Mouse (Mus musculus) lung, postnatal 0 days (tissue): Measurements from ENCODE around the gene Mfrp. TPM values are rescaled to one million over a fixed set of nuclear protein-coding genes. Genes with fewer than 3 reads are reported as not detected.

ENCODE experiments used
- ATAC-seq: fragments of 200-750 bp; cut with Nextera tagmentation; 2 replicates; pipeline ENCODE4 v1.8.0; 2017; ENCODE audit warnings: moderate library complexity
- DNase-seq: peaks from one replicate; pipeline ENCODE4 v3.0.0-alpha.2; 2016; ENCODE audit warnings: low spot score
- H3K27ac ChIP-seq: fragments of 300-500 bp; sonication (generic); 2 replicates; pipeline ENCODE4 v1.5.1; 2014; ENCODE audit warnings: antibody characterized with exemption, mild to moderate bottlenecking, low read length, mixed read lengths
- H3K27me3 ChIP-seq: fragments of 300-500 bp; sonication (generic); replicated peaks from 2 replicates; pipeline ENCODE4 v1.6.1; 2014; ENCODE audit warnings: low read length, mixed read lengths; ENCODE audit not compliant: insufficient read depth
- H3K36me3 ChIP-seq: fragments of 300-500 bp; sonication (generic); 2 replicates; pipeline ENCODE4 v1.6.1; 2014; ENCODE audit warnings: low read length, mixed read lengths; ENCODE audit not compliant: insufficient read depth
- H3K4me1 ChIP-seq: fragments of 300-500 bp; sonication (generic); 2 replicates; pipeline ENCODE4 v1.6.1; 2014; ENCODE audit warnings: antibody characterized with exemption, low read depth, low read length, mixed read lengths; ENCODE audit not compliant: insufficient read depth
- H3K4me2 ChIP-seq: fragments of 300-500 bp; sonication (generic); replicated peaks from 2 replicates; pipeline ENCODE4 v1.6.1; 2014; ENCODE audit warnings: low read depth, mild to moderate bottlenecking, low read length, moderate library complexity, mixed read lengths
- H3K4me3 ChIP-seq: fragments of 300-500 bp; sonication (generic); 2 replicates; pipeline ENCODE4 v1.5.1; 2014; ENCODE audit warnings: low read depth, low read length
- H3K9ac ChIP-seq: fragments of 300-500 bp; sonication (generic); replicated peaks from 2 replicates; pipeline ENCODE4 v1.6.1; 2014; ENCODE audit warnings: low read depth, mild to moderate bottlenecking
- H3K9me3 ChIP-seq: fragments of 300-500 bp; sonication (generic); 2 replicates; pipeline ENCODE4 v1.6.1; 2016; ENCODE audit warnings: low read length, mixed read lengths
- CTCF ChIP-seq: IDR thresholded peaks from 2 replicates; pipeline ENCODE4 v1.5.1; 2016; ENCODE audit warnings: antibody characterized with exemption, mild to moderate bottlenecking
- EP300 ChIP-seq: IDR thresholded peaks from 2 replicates; pipeline ENCODE4 v1.6.1; 2016; ENCODE audit warnings: antibody characterized with exemption, mild to moderate bottlenecking, control low read depth
- WGBS: fragments of 180-500 bp; shearing (Covaris S2); extraction: QIAGEN DNeasy Blood & Tissue Kit; methylation state at CpG from one replicate; pipeline ENCODE4 v1.1.7; 2014; 5-methylcytosine and 5-hydroxymethylcytosine counted together
- polyA plus RNA-seq: library from polyadenylated mRNA; unstranded; fragments of >200 nt; fragmentation: Nextera tagmentation; extraction: Ambion mirVana; gene quantifications from 2 replicates; pipeline ENCODE4 v1.2.1, GENCODE M21; 2015

Mfrp gene
- polyA plus RNA-seq, 1 experiment from 2014 or later = 0.08 TPM

DNA sequence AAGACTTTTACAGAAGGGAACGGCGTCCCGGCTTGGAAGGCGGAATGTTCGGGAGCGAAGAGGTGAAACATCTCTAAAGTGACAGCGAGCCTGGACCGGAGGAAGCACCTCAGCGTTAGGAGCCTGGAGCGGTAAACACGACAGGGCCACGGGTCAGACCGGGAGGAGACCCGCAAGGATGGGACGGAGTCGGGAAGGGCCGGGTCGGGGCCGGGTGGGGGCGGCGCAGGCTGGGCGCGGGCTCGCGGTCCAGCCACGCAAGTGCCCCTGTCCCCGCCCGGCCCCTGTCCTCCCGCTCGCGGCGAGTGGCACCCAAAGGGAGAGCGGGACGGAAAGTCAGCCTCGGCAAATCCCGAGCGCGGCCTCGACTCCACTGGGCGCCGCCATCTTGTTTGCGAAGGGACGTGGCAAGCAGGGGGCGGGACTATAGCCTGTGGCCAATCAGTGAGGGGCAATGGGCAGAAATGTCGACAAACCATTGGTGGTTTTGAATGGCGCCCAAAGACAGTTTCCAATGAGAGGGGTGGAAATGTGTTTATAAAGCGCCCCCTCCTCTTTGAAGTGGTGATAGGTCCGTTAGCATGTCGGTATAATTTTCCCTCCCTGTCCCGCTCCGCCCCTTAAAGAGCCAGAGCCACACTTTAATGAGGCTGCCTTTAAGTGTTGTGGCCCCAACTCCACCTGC is 11.7 kb downstream of the Mfrp start, which contains the start of the genes Gm49380 and Rnf26:
TSS of gene Gm49380 (minus strand) at position 396 of the 685 bp plus-strand sequence.
TSS of gene Rnf26 (minus strand) at position 413 of the 685 bp plus-strand sequence.
- no peaks in the 10 kb centered on the region for H3K36me3 ChIP-seq
- no peaks in the 10 kb centered on the region for H3K9me3 ChIP-seq
- peak within 1 kb of the TSS; percentile 53 for H3K9ac ChIP-seq
- no peak within 1 kb of the TSS for H3K27ac ChIP-seq
- no peaks in the 10 kb centered on the region for H3K27me3 ChIP-seq
- TF ChIP-seq EP300 (no peak), CTCF (no peak)
- peak within 1 kb of the TSS; percentile 73 for H3K4me3 ChIP-seq
- peak within 1 kb of the TSS; percentile 59 for H3K4me2 ChIP-seq
- WGBS = 1% methylated on average over 37 of the region's 51 CpGs
- DNase-seq (peak; percentile 99), ATAC-seq (peak; percentile 98)
- H3K4me1 ChIP-seq = peaks cover 13% of the 10 kb centered on the region

DNA sequence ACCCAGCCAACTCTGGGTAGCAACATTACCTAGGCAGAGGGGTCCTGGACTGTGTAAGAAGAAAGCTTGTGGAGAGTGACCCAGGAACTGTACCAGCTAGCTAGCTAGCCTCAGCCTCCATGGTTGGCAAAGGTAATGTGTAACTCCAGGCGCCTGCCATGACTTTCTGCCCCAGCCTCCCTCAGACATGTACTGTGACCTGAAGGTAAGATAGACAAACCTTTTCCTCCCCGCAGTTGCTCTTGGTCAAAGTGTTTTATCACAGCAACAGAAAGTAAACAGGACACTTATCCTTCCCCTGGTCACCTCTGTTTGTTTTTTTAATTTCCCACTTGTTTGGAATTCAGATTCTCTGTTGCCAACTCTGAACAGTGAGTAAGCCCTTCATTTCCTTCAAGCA is 12.9 kb downstream of the Mfrp start:
- 53% methylated on average over 2 of the region's 2 CpGs for WGBS
- Histone ChIP-seq H3K4me2 (no peak overlapping the region), H3K9ac (no peak overlapping the region), H3K36me3 (no peaks in the 10 kb centered on the region), H3K9me3 (no peaks in the 10 kb centered on the region), H3K27ac (no peak overlapping the region), H3K4me3 (no peak overlapping the region), H3K4me1 (peaks cover 8% of the 10 kb centered on the region), H3K27me3 (no peaks in the 10 kb centered on the region)
- TF ChIP-seq CTCF (no peak), EP300 (no peak)
- DNase-seq (no peak), ATAC-seq (no peak)

DNA sequence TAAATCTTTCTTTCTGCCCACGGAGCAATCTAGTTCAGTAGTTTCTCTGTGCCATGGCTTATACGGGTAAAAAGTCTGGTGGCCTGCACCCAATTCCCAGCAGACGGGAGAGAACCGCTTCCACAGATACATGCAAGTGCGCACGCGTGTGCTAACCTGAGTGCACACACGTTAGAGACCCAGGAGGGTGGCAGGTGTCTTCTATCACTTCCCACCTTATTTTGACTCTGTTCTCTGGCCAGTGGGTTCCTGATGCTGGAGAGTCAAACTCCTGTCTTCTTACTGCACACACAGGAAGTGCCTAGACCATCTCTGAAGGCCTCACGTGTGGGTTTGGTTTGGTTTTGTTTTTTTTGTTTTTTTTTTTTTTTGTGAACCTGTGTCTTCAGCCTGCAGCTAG is 14.1 kb downstream of the Mfrp start:
- Histone ChIP-seq H3K4me3 (no peak overlapping the region), H3K4me1 (no peaks in the 10 kb centered on the region; the same call in 1 of the 2 replicates), H3K27me3 (no peaks in the 10 kb centered on the region), H3K9ac (no peak overlapping the region), H3K36me3 (no peaks in the 10 kb centered on the region), H3K27ac (no peak overlapping the region), H3K9me3 (no peaks in the 10 kb centered on the region), H3K4me2 (no peak overlapping the region)
- ATAC-seq = no peak
- TF ChIP-seq EP300 (no peak), CTCF (no peak)
- WGBS = 80% methylated on average over 9 of the region's 9 CpGs
- no peak for DNase-seq

DNA sequence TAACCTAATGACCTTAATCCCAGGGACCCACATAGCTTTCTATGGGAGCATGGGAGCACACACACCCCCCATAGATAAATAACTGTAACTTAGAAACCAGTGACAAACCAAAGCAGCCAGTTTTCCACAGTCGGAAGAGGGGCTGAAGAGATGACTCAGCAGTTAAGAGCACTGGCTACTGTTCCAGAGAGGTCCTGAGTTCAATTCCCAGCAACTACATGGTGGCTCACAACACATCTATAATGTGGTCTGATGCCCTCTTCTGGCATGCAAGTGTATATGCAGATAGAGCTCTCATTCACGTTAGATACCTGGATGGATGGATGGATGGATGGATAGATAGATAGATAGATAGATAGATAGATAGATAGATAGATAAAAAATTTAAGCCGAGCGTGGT is 14.7 kb downstream of the Mfrp start:
- DNase-seq (no peak), ATAC-seq (no peak)
- Histone ChIP-seq H3K4me2 (no peak overlapping the region), H3K4me3 (no peak overlapping the region), H3K36me3 (no peaks in the 10 kb centered on the region), H3K4me1 (no peaks in the 10 kb centered on the region; the same call in 1 of the 2 replicates), H3K27ac (no peak overlapping the region), H3K9ac (no peak overlapping the region), H3K9me3 (no peaks in the 10 kb centered on the region), H3K27me3 (no peaks in the 10 kb centered on the region)
- TF ChIP-seq CTCF = peak; percentile 44
- no peak for TF ChIP-seq EP300
- 90% methylated on average over 4 of the region's 4 CpGs for WGBS

DNA sequence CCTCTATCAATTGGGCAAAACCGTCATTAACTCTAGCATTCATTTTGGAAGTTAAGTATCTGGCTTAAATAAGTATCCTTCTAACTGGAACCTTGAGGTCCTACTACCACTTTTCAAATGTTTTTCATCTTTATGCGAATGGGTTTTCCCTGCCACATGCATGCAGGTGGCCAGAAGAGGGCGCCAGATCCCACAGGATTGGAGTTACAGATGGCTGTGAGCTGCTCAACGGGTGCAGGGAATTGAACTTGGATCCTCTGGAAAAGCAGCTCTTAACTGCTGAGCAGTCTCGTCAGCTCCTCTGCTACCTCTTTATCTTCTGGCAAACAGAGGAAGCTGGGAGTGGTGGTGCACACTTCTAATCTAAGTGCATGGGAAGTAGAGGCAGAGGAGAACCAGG is 17.5 kb downstream of the Mfrp start:
- H3K4me2 ChIP-seq = no peak overlapping the region
- no peak overlapping the region for H3K4me3 ChIP-seq
- ATAC-seq (no peak), DNase-seq (no peak)
- no peak overlapping the region for H3K27ac ChIP-seq
- no peaks in the 10 kb centered on the region for H3K27me3 ChIP-seq
- H3K9me3 ChIP-seq = no peaks in the 10 kb centered on the region
- H3K36me3 ChIP-seq = no peaks in the 10 kb centered on the region
- H3K9ac ChIP-seq = no peak overlapping the region
- no peaks in the 10 kb centered on the region; the same call in 1 of the 2 replicates for H3K4me1 ChIP-seq
- WGBS = 52% methylated on average over 5 of the region's 5 CpGs
- TF ChIP-seq EP300 = no peak
- peak; percentile 70 for TF ChIP-seq CTCF

DNA sequence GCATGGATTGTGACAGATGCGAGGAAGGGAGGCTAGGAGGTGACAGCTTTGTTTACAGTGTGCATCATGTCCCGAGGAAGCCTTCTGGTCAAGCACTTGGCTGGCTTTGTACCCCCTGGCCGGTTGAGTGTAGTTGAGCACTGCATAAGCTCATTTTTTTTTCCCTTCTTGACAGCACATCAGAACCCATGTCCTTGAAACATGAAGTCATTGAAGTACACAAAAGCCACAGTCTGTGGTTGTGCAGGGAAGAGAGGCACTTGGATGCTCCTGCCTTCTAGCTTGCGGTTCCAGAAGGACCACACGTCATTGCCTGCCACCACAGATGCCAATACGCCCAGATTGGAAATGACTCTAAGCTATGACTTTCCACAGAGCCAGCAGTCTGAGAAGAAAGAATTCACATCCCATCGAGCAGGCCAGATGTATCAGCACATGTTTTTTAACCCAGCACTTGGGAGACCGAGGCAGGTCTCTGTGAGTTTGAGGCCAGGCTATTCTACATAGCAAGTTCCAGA is 18.5 kb downstream of the Mfrp start:
- H3K9ac ChIP-seq = no peak overlapping the region
- WGBS = 50% methylated on average over 8 of the region's 8 CpGs
- no peaks in the 10 kb centered on the region for H3K9me3 ChIP-seq
- no peaks in the 10 kb centered on the region; the same call in 1 of the 2 replicates for H3K4me1 ChIP-seq
- no peak for TF ChIP-seq CTCF
- H3K36me3 ChIP-seq = no peaks in the 10 kb centered on the region
- DNase-seq (no peak), ATAC-seq (no peak)
- H3K27me3 ChIP-seq = no peaks in the 10 kb centered on the region
- no peak overlapping the region for H3K4me2 ChIP-seq
- H3K4me3 ChIP-seq = no peak overlapping the region
- no peak overlapping the region for H3K27ac ChIP-seq
